Mouse (Mus musculus): ENCODE results near the gene Myo18b. TPM values are rescaled to one million over a fixed set of nuclear protein-coding genes. Genes with fewer than 3 reads are reported as not detected.

Gene Myo18b
- polyA plus RNA-seq, 1 experiment from 2014 or later = 0.66 TPM

DNA sequence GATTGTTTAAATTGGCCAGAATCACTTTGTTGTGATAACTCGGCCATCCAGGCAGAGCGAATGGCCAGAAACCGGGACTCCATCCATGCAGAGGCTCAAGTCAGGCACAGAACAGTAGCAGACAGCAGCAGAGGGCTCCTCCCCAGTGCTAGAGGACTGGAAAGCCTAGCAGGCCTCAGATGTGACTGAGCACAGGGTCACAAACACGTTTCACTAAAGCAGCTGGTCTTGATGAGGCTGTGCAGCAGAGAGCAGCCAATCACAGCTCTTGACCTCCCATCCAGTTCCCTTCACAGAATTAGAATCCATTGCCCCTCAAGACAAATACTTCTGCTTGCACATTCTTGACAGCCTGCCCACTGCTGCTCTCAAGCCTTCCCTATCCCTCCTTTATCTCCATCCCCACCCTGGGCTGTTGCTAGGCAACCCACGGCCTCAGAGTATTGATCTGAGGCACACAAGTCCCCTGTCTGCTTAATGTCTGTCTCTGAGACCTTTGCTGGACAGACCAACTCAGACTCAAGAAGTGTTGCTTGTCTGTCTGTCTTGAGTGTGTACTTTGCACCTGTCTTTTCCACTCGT lies 52.4 kb downstream of the Myo18b start:
- Histone ChIP-seq H3K9me3 (ENCODE audit: control insufficient read depth, low read length) (no peaks in the 10 kb centered on the region), H3K4me2 (ENCODE audit: low read depth) (no peak overlapping the region), H3K36me3 (ENCODE audit: control insufficient read depth, insufficient read depth, low read length) (no peaks in the 10 kb centered on the region), H3K27me3 (ENCODE audit: control insufficient read depth, insufficient read depth, low read length) (no peaks in the 10 kb centered on the region; the same call in 1 of the 2 replicates), H3K4me3 (ENCODE audit: low read depth, low read length) (no peak overlapping the region), H3K4me1 (ENCODE audit: control insufficient read depth, insufficient read depth, low read length) (peaks cover 22% of the 10 kb centered on the region), H3K9ac (ENCODE audit: low read length) (no peak overlapping the region; the same call in 1 of the 2 replicates), H3K27ac (ENCODE audit: low read depth, low read length) (peak overlapping the region; percentile 64; the same call in 1 of the 2 replicates)
- peak; percentile 71 for DNase-seq (ENCODE audit: low spot score)
- 50% methylated on average over 6 of the region's 6 CpGs for WGBS
- peak; percentile 48; the same call in 1 of the 2 replicates for ATAC-seq (ENCODE audit: insufficient read depth, low FRiP score, low TSS enrichment)

DNA sequence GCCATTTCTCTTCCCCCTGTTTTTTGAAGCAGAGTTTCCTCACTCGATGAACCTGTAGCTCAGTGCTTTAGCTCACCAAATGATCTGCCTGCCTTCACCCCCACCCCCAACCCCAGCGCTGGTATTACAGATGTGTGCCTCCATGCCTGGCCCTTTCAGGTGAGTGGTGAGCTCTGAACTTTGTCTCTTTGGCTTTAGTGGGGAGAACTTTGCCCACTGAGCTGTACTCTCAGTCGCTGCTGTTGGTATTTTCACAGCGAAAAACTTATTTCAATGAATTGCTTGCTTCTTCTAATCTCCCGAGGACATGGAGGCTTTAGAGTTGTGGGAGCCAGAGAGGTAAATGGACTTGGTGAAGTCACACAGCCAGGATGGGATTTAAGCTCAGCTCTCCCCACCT lies 53.5 kb downstream of the Myo18b start:
- H3K36me3 ChIP-seq (ENCODE audit: control insufficient read depth, insufficient read depth, low read length) = no peaks in the 10 kb centered on the region
- H3K4me1 ChIP-seq (ENCODE audit: control insufficient read depth, insufficient read depth, low read length) = peaks cover 15% of the 10 kb centered on the region
- H3K27me3 ChIP-seq (ENCODE audit: control insufficient read depth, insufficient read depth, low read length) = no peaks in the 10 kb centered on the region; the same call in 1 of the 2 replicates
- H3K4me3 ChIP-seq (ENCODE audit: low read depth, low read length) = no peak overlapping the region
- no peak overlapping the region for H3K27ac ChIP-seq (ENCODE audit: low read depth, low read length)
- H3K9ac ChIP-seq (ENCODE audit: low read length) = no peak overlapping the region
- H3K9me3 ChIP-seq (ENCODE audit: control insufficient read depth, low read length) = no peaks in the 10 kb centered on the region
- DNase-seq (ENCODE audit: low spot score) (no peak), ATAC-seq (ENCODE audit: insufficient read depth, low FRiP score, low TSS enrichment) (no peak)
- 88% methylated on average over 5 of the region's 5 CpGs for WGBS
- no peak overlapping the region for H3K4me2 ChIP-seq (ENCODE audit: low read depth)

DNA sequence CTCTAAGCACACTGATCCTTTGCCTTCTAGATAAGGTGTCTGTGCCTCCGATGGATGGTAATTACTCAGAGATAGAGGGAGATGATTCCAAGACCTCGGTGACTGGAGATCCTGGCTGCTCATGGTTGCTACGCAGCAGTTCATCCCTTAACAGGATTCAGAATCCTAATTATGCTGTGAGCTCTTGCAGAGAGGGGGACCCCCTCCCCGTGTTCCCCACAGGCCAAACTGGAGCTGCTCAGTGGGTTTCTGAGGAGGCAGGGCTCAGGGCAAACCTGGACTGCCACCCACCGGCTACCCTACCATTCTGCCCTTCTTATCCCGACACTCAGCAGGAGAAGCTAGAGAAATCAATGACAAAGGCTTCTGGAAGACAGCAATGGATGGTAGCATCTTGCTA lies 54.3 kb downstream of the Myo18b start:
- Histone ChIP-seq H3K9ac (ENCODE audit: low read length) (no peak overlapping the region), H3K27ac (ENCODE audit: low read depth, low read length) (no peak overlapping the region), H3K9me3 (ENCODE audit: control insufficient read depth, low read length) (no peaks in the 10 kb centered on the region), H3K36me3 (ENCODE audit: control insufficient read depth, insufficient read depth, low read length) (no peaks in the 10 kb centered on the region), H3K27me3 (ENCODE audit: control insufficient read depth, insufficient read depth, low read length) (no peaks in the 10 kb centered on the region), H3K4me3 (ENCODE audit: low read depth, low read length) (no peak overlapping the region), H3K4me2 (ENCODE audit: low read depth) (no peak overlapping the region), H3K4me1 (ENCODE audit: control insufficient read depth, insufficient read depth, low read length) (peaks cover 15% of the 10 kb centered on the region)
- no peak for ATAC-seq (ENCODE audit: insufficient read depth, low FRiP score, low TSS enrichment)
- DNase-seq (ENCODE audit: low spot score) = no peak
- 63% methylated on average over 6 of the region's 6 CpGs for WGBS

DNA sequence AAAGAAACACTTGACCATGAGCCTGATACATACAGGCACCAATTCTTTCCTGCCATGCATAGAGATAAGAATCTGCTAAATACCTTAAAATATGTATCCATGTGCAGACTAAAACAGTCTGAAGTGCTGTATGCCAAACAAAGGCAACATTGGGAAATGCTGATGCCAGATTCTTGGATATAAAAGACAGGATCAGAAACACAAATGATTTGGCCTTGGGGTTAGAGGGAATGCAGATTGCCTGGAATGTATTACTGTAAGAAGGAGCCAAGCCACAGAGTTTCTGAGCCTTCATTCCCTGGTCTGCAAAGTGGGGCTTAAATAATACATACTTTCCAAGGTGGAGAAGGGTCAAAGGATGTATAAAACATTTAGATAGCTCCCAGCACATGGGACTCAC lies 61.3 kb downstream of the Myo18b start:
- no peak for ATAC-seq (ENCODE audit: insufficient read depth, low FRiP score, low TSS enrichment)
- DNase-seq (ENCODE audit: low spot score) = no peak
- H3K4me2 ChIP-seq (ENCODE audit: low read depth) = no peak overlapping the region
- H3K27ac ChIP-seq (ENCODE audit: low read depth, low read length) = no peak overlapping the region
- H3K36me3 ChIP-seq (ENCODE audit: control insufficient read depth, insufficient read depth, low read length) = no peaks in the 10 kb centered on the region
- H3K4me3 ChIP-seq (ENCODE audit: low read depth, low read length) = no peak overlapping the region
- no peak overlapping the region for H3K9ac ChIP-seq (ENCODE audit: low read length)
- no peaks in the 10 kb centered on the region for H3K4me1 ChIP-seq (ENCODE audit: control insufficient read depth, insufficient read depth, low read length)
- no peaks in the 10 kb centered on the region for H3K27me3 ChIP-seq (ENCODE audit: control insufficient read depth, insufficient read depth, low read length)
- H3K9me3 ChIP-seq (ENCODE audit: control insufficient read depth, low read length) = no peaks in the 10 kb centered on the region

DNA sequence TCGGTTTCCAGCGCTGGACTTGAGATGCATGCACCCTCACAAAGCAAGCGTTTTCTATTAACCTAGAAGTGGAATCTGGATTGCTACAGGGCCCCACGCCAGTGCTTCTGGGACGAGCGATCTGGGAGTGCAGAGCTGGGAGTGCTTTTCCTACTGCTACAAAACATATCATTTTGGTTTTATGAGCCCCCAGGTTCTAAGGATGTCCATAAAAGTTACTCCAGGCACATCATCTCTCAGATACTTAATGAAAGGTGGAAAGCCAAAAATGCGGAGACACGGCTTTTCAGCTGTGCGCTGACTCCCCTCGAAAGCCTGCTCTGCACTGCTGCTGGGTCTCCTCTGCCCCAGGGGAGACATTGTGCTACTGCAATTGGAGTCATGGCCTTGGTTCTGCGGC lies 62.3 kb downstream of the Myo18b start:
- Histone ChIP-seq H3K9me3 (ENCODE audit: control insufficient read depth, low read length) (no peaks in the 10 kb centered on the region), H3K36me3 (ENCODE audit: control insufficient read depth, insufficient read depth, low read length) (no peaks in the 10 kb centered on the region), H3K27me3 (ENCODE audit: control insufficient read depth, insufficient read depth, low read length) (no peaks in the 10 kb centered on the region), H3K4me2 (ENCODE audit: low read depth) (no peak overlapping the region), H3K27ac (ENCODE audit: low read depth, low read length) (no peak overlapping the region), H3K4me1 (ENCODE audit: control insufficient read depth, insufficient read depth, low read length) (no peaks in the 10 kb centered on the region), H3K4me3 (ENCODE audit: low read depth, low read length) (no peak overlapping the region), H3K9ac (ENCODE audit: low read length) (no peak overlapping the region)
- WGBS = 80% methylated on average over 11 of the region's 11 CpGs
- ATAC-seq (ENCODE audit: insufficient read depth, low FRiP score, low TSS enrichment) = no peak
- DNase-seq (ENCODE audit: low spot score) = no peak

DNA sequence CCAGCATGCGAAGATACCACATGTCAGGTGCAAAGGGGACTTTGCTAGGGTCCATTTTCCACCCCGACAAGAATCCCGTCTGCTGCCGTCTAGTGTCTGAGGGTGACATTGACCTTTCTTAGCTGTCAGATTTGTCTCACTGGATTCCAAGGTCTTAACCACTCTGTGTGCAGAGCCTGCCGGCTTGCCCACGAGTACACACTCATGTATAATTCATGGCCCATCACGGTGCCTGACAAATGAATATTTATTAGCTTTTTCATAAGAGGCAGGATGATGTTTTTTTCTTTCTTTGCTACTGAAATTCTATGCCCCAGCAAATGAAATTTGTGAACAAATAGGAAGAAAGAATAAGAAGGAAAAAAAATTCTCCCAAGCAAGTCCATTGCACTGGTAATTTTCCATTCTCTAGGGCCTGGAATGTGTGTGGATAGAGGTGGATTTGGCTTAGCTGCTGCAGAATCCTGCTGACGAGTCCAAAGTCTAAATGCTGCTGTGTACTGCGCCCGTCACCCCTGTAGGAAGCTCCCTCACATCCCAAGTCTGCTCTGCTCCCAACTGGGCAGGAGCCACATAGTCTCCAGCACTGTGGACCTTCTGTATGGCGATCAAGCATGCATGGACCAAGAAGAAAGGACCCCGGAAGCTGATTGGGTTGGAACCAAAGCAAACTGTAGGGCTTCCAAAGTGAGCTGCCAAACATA lies 70.9 kb downstream of the Myo18b start:
- ATAC-seq (ENCODE audit: insufficient read depth, low FRiP score, low TSS enrichment) = no peak
- H3K27me3 ChIP-seq (ENCODE audit: control insufficient read depth, insufficient read depth, low read length) = no peaks in the 10 kb centered on the region
- no peak overlapping the region for H3K9ac ChIP-seq (ENCODE audit: low read length)
- H3K4me2 ChIP-seq (ENCODE audit: low read depth) = no peak overlapping the region
- H3K4me3 ChIP-seq (ENCODE audit: low read depth, low read length) = no peak overlapping the region
- no peak overlapping the region for H3K27ac ChIP-seq (ENCODE audit: low read depth, low read length)
- H3K36me3 ChIP-seq (ENCODE audit: control insufficient read depth, insufficient read depth, low read length) = no peaks in the 10 kb centered on the region
- peak; percentile 35 for DNase-seq (ENCODE audit: low spot score)
- 52% methylated on average over 12 of the region's 12 CpGs for WGBS
- H3K4me1 ChIP-seq (ENCODE audit: control insufficient read depth, insufficient read depth, low read length) = 0 out of 2 replicates have a peak, but pooled peaks cover 4% of the 10 kb centered on the region
- H3K9me3 ChIP-seq (ENCODE audit: control insufficient read depth, low read length) = no peaks in the 10 kb centered on the region

DNA sequence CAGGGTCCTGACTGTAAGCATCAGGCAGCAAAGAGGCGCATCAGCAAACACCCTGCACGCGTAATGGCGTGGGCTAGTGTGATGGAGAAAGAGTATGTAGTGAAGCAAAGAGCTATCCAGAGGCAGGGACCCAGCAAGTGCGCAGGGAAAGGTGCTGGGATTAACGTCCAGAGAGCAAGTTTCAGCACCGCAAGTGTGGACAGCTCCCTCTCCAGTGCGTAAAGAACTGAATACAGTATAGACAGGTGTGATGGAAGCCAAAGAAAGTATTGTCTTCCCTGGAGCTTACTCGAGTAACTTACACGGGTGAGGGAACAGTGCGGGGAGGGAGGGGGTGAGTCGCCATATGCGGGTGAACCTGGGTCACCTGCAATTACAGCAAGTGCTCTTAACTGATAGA lies 71.8 kb downstream of the Myo18b start:
- H3K27ac ChIP-seq (ENCODE audit: low read depth, low read length) = no peak overlapping the region
- 0 out of 2 replicates have a peak, but pooled peaks cover 4% of the 10 kb centered on the region for H3K4me1 ChIP-seq (ENCODE audit: control insufficient read depth, insufficient read depth, low read length)
- no peaks in the 10 kb centered on the region for H3K36me3 ChIP-seq (ENCODE audit: control insufficient read depth, insufficient read depth, low read length)
- no peaks in the 10 kb centered on the region for H3K27me3 ChIP-seq (ENCODE audit: control insufficient read depth, insufficient read depth, low read length)
- 42% methylated on average over 13 of the region's 13 CpGs for WGBS
- H3K4me2 ChIP-seq (ENCODE audit: low read depth) = no peak overlapping the region
- no peak overlapping the region for H3K9ac ChIP-seq (ENCODE audit: low read length)
- no peaks in the 10 kb centered on the region for H3K9me3 ChIP-seq (ENCODE audit: control insufficient read depth, low read length)
- no peak overlapping the region for H3K4me3 ChIP-seq (ENCODE audit: low read depth, low read length)
- DNase-seq (ENCODE audit: low spot score) (peak; percentile 56), ATAC-seq (ENCODE audit: insufficient read depth, low FRiP score, low TSS enrichment) (no peak)

DNA sequence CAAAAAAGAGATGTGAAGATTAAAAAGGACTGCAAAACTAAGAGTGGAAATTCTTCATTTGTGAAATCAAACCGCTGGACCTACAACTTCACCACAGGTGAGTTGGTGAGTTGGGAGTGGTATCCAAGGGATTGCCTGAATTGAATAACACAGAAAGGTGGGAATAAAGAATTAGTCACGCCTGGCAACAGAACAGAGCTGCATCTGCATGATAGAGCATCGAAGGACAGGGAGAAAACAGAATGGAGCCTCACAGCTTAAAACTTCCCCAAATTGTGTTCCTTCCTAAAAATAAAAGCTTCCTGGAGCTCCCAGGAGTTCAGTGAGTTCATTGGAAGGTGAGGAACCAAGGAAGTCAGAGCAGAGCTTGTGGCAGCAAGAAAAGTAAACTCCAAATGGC lies 73.7 kb downstream of the Myo18b start:
- WGBS = 68% methylated on average over 3 of the region's 3 CpGs
- Histone ChIP-seq H3K4me2 (ENCODE audit: low read depth) (no peak overlapping the region), H3K27ac (ENCODE audit: low read depth, low read length) (no peak overlapping the region), H3K4me3 (ENCODE audit: low read depth, low read length) (no peak overlapping the region), H3K36me3 (ENCODE audit: control insufficient read depth, insufficient read depth, low read length) (no peaks in the 10 kb centered on the region), H3K9me3 (ENCODE audit: control insufficient read depth, low read length) (no peaks in the 10 kb centered on the region), H3K9ac (ENCODE audit: low read length) (no peak overlapping the region), H3K4me1 (ENCODE audit: control insufficient read depth, insufficient read depth, low read length) (0 out of 2 replicates have a peak, but pooled peaks cover 4% of the 10 kb centered on the region), H3K27me3 (ENCODE audit: control insufficient read depth, insufficient read depth, low read length) (no peaks in the 10 kb centered on the region)
- ATAC-seq (ENCODE audit: insufficient read depth, low FRiP score, low TSS enrichment) (no peak), DNase-seq (ENCODE audit: low spot score) (no peak)

DNA sequence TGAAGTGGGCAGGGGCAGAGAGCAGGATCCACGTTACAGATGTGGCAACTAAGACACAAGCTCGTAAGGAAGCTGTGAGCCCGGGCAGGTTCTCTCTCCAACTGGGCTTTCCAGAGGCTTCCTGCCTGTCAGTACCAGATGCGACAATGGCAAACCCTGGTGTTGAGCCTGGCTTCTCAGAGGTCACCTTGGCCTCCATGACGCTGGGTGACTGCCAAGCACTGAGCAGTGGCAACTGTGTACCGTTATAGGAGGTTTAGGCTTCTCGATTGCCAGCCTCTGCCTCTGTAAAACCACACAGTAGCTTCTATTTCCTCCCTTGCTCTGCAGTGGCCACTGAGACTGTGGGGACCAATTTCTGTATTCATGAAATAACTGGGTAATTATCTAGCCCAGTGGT lies 81.1 kb downstream of the Myo18b start:
- no peak for ATAC-seq (ENCODE audit: insufficient read depth, low FRiP score, low TSS enrichment)
- H3K9ac ChIP-seq (ENCODE audit: low read length) = no peak overlapping the region
- WGBS = 85% methylated on average over 7 of the region's 7 CpGs

More for the DNA sequence above, 81.1 kb downstream of the Myo18b start:
- Histone ChIP-seq H3K9me3 (ENCODE audit: control insufficient read depth, low read length) (0 out of 2 replicates have a peak, but pooled peaks cover 2% of the 10 kb centered on the region), H3K27ac (ENCODE audit: low read depth, low read length) (no peak overlapping the region), H3K4me2 (ENCODE audit: low read depth) (no peak overlapping the region), H3K27me3 (ENCODE audit: control insufficient read depth, insufficient read depth, low read length) (no peaks in the 10 kb centered on the region), H3K4me1 (ENCODE audit: control insufficient read depth, insufficient read depth, low read length) (no peaks in the 10 kb centered on the region), H3K36me3 (ENCODE audit: control insufficient read depth, insufficient read depth, low read length) (no peaks in the 10 kb centered on the region), H3K4me3 (ENCODE audit: low read depth, low read length) (no peak overlapping the region)
- no peak for DNase-seq (ENCODE audit: low spot score)

All from neural tube, embryonic 11.5 days (tissue).